Mouse (Mus musculus): ENCODE measurements around the gene Apoa4.

The Apoa4 gene

DNA sequence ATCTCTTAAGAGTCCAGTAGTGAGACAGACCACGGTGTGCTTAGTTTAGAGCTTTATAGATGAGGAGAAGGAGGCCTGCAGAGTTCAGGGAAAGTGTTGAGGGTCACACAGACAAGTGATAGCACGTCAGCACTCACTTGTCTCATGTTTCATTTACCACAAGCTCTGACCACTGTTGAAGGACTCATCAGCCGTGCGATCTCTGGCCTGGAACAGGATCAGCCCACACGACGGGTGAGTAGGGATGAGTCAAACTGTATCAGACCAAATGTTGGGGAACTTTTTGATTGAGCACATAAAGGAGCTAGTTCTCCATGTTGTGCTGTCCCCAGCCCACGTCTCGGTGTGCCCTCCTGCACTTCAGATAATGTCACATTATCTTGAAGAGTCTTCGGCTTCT, 34.0 kb downstream of the Apoa4 start:
- no peak for DNase-seq

DNA sequence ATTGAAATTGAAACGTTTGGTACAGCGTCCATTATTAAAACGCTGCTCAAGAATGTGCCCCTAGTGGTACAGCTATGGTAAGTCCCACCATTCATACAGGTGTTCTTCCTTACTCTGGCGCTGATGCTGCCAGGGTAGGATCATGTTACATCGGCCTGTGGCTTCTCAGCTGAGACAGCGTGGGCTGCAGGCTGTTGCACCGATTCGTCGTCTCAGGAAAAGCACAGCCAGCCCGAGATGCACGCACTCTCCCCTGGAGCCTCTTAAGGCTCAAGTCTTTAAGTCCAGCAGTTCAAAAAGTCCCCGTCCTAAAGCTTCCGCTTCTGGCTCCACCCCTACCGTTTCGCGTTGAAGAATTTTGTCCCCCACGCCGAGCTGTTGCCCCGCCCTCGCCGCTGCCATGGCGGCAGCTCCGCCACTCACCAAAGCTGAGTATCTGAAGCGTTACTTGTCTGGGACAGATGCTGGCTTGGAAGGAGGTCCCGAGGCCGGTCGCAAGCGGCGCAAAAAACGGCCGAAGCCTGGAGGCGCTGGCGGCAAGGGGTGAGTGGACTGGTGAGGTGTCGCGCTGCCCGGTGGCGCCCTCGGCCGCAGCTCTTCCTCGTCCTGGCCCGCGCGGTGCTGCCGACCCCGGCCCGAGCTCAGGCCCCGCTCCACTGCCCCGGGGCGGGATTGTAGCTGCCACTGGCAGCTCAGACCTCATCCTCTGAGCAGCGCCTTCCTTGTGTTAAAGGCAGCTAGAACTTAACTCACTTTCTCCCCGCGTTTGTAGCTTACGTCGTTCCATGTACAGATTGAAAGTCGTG, 42.3 kb downstream of the Apoa4 start, which contains the start of gene Bud13:
TSS of gene Bud13 (plus strand) at position 378 of the 806 bp plus-strand sequence.
- peak; percentile 97 to 98 for DNase-seq
